Mouse (Mus musculus) CH12.LX (cell line): ENCODE measurements around the gene Atp8a2. TPM values are rescaled to one million over a fixed set of nuclear protein-coding genes. Genes with fewer than 3 reads are reported as not detected.

Experiments used
- DNase-seq: peaks from one replicate; pipeline ENCODE4 v3.0.0-alpha.2; 2013; ENCODE audit errors: extremely low read depth
- H3K27ac ChIP-seq: 2 replicates; pipeline ENCODE4 v1.5.1; 2012; ENCODE audit warnings: low read depth, mild to moderate bottlenecking, control low read depth, moderate library complexity; ENCODE audit not compliant: insufficient read depth
- H3K27me3 ChIP-seq: replicated peaks from 2 replicates; pipeline ENCODE3; 2012; ENCODE audit warnings: inconsistent platforms
- H3K36me3 ChIP-seq, 2 experiments: replicated peaks in 1 of 2; 2 replicates each; pipeline versions ENCODE3 to v1.6.1; 2012; ENCODE audit warnings: inconsistent platforms in 1 of 2, low read length in 1 of 2, mild to moderate bottlenecking in 1 of 2, mixed read lengths in 1 of 2, moderate library complexity in 1 of 2; ENCODE audit not compliant: control insufficient read depth in 1 of 2, insufficient read depth in 1 of 2
- H3K4me1 ChIP-seq, 2 experiments: 2 replicates each; pipeline ENCODE4 v1.6.1; 2012; ENCODE audit warnings: inconsistent platforms in 1 of 2, moderate library complexity in 1 of 2; ENCODE audit not compliant: insufficient read depth in 2 of 2, control insufficient read depth in 1 of 2
- H3K4me2 ChIP-seq: 2 replicates; pipeline ENCODE4 v1.6.1; 2012; ENCODE audit warnings: low read depth, mild to moderate bottlenecking, control low read depth; ENCODE audit not compliant: poor library complexity, insufficient read depth, severe bottlenecking
- H3K4me3 ChIP-seq, 3 experiments: fragments of 150-350 bp in 1 of 3; sonication (generic) in 1 of 3; replicated peaks in 1 of 3; 2 replicates each; pipeline versions ENCODE3 to v1.5.1; 2011 to 2012; ENCODE audit warnings: low read depth in 2 of 3, low read length in 2 of 3, mild to moderate bottlenecking in 2 of 3, moderate library complexity in 2 of 3, control low read depth in 1 of 3, improper control_type of control experiment in 1 of 3, inconsistent platforms in 1 of 3, mixed read lengths in 1 of 3; ENCODE audit not compliant: poor library complexity in 1 of 3
- H3K79me2 ChIP-seq: replicated peaks from 2 replicates; pipeline ENCODE4 v1.6.1; 2012; ENCODE audit warnings: mild to moderate bottlenecking, moderate library complexity; ENCODE audit not compliant: control insufficient read depth, poor library complexity, insufficient read depth, severe bottlenecking; ENCODE audit errors: extremely low read depth
- H3K9ac ChIP-seq: 2 replicates; pipeline ENCODE4 v1.6.1; 2012; ENCODE audit warnings: low read depth, mild to moderate bottlenecking, control low read depth, moderate library complexity; ENCODE audit not compliant: insufficient read depth
- H3K9me3 ChIP-seq: replicated peaks from 2 replicates; pipeline ENCODE3; 2012; ENCODE audit warnings: low read length, inconsistent platforms, mixed read lengths
- BHLHE40 ChIP-seq: IDR thresholded peaks from 2 replicates; pipeline ENCODE4 v1.6.1; 2011; ENCODE audit warnings: mild to moderate bottlenecking, low read depth, low read length, improper control_type of control experiment
- CHD1 ChIP-seq: IDR thresholded peaks from 2 replicates; pipeline ENCODE4 v1.6.1; 2012; ENCODE audit warnings: low read depth, low read length, improper control_type of control experiment, inconsistent platforms
- CTCF ChIP-seq, 2 experiments: IDR thresholded peaks in 1 of 2; conservative IDR thresholded peaks in 1 of 2; 2 replicates each; pipeline ENCODE4 v1.5.1; 2011 to 2012; ENCODE audit warnings: low read depth in 2 of 2, low read length in 2 of 2, improper control_type of control experiment in 1 of 2, inconsistent platforms in 1 of 2, mild to moderate bottlenecking in 1 of 2, moderate library complexity in 1 of 2
- ELF1 ChIP-seq: IDR thresholded peaks from 2 replicates; pipeline ENCODE4 v1.6.1; 2014; ENCODE audit warnings: low read depth, mild to moderate bottlenecking, inconsistent platforms, low read length, improper control_type of control experiment
- EP300 ChIP-seq: IDR thresholded peaks from 2 replicates; pipeline ENCODE4 v1.6.1; 2011; ENCODE audit warnings: low read length, improper control_type of control experiment
- ETS1 ChIP-seq: conservative IDR thresholded peaks from 2 replicates; pipeline ENCODE4 v1.6.1; 2012; ENCODE audit warnings: low read depth, mild to moderate bottlenecking, inconsistent platforms, low read length, improper control_type of control experiment, moderate library complexity
- GABPA ChIP-seq: IDR thresholded peaks from 2 replicates; pipeline ENCODE4 v1.6.1; 2012; ENCODE audit warnings: low read depth, low read length, improper control_type of control experiment, inconsistent platforms; ENCODE audit not compliant: insufficient replicate concordance
- HCFC1 ChIP-seq: IDR thresholded peaks from 2 replicates; pipeline ENCODE4 v1.6.1; 2012; ENCODE audit warnings: low read depth, mild to moderate bottlenecking, inconsistent platforms, low read length, improper control_type of control experiment
- IRF4 ChIP-seq: IDR thresholded peaks from 2 replicates; pipeline ENCODE4 v1.6.1; 2014; ENCODE audit warnings: low read depth, mild to moderate bottlenecking, inconsistent platforms, low read length, improper control_type of control experiment
- JUN ChIP-seq: IDR thresholded peaks from 2 replicates; pipeline ENCODE4 v1.6.1; 2011; ENCODE audit warnings: low read depth, mild to moderate bottlenecking, low read length, improper control_type of control experiment, moderate library complexity; ENCODE audit not compliant: insufficient read depth
- KAT2A ChIP-seq: IDR thresholded peaks from 2 replicates; pipeline ENCODE4 v1.6.1; 2012; ENCODE audit warnings: low read length, improper control_type of control experiment, inconsistent platforms; ENCODE audit not compliant: insufficient replicate concordance
- MAFK ChIP-seq: IDR thresholded peaks from 2 replicates; pipeline ENCODE4 v1.6.1; 2011; ENCODE audit warnings: low read length, improper control_type of control experiment; ENCODE audit not compliant: insufficient replicate concordance
- MAX ChIP-seq: IDR thresholded peaks from 2 replicates; pipeline ENCODE4 v1.6.1; 2011; ENCODE audit warnings: low read length, improper control_type of control experiment
- MEF2A ChIP-seq: IDR thresholded peaks from 2 replicates; pipeline ENCODE4 v1.6.1; 2014; ENCODE audit warnings: low read depth, mild to moderate bottlenecking, inconsistent platforms, low read length, improper control_type of control experiment, borderline replicate concordance
- MXI1 ChIP-seq: IDR thresholded peaks from 2 replicates; pipeline ENCODE4 v1.6.1; 2011; ENCODE audit warnings: mild to moderate bottlenecking, low read depth, low read length, improper control_type of control experiment
- MYC ChIP-seq: IDR thresholded peaks from 2 replicates; pipeline ENCODE4 v1.6.1; 2011; ENCODE audit warnings: low read depth, mild to moderate bottlenecking, improper control_type of control experiment, low read length
- NELFE ChIP-seq: IDR thresholded peaks from 2 replicates; pipeline ENCODE4 v1.6.1; 2011; ENCODE audit warnings: low read depth, low read length, improper control_type of control experiment
- NRF1 ChIP-seq: IDR thresholded peaks from 2 replicates; pipeline ENCODE4 v1.6.1; 2014; ENCODE audit warnings: low read depth, mild to moderate bottlenecking, inconsistent platforms, low read length, improper control_type of control experiment, moderate library complexity
- PAX5 ChIP-seq: IDR thresholded peaks from 2 replicates; pipeline ENCODE4 v1.6.1; 2012; ENCODE audit warnings: low read length, inconsistent platforms, mixed read lengths
- POLR2A ChIP-seq: IDR thresholded peaks from 2 replicates; pipeline ENCODE4 v1.6.1; 2011; ENCODE audit warnings: low read depth, mild to moderate bottlenecking, improper control_type of control experiment, low read length
- POLR2AphosphoS2 ChIP-seq: IDR thresholded peaks from 2 replicates; pipeline ENCODE4 v1.6.1; 2011; ENCODE audit warnings: low read depth, low read length, improper control_type of control experiment
- RCOR1 ChIP-seq: conservative IDR thresholded peaks from 2 replicates; pipeline ENCODE4 v1.6.1; 2012; ENCODE audit warnings: low read depth, mild to moderate bottlenecking, inconsistent platforms, low read length, improper control_type of control experiment
- SIN3A ChIP-seq: IDR thresholded peaks from 2 replicates; pipeline ENCODE4 v1.6.1; 2012; ENCODE audit warnings: low read length, improper control_type of control experiment, inconsistent platforms
- SMC3 ChIP-seq: IDR thresholded peaks from 2 replicates; pipeline ENCODE4 v1.6.1; 2011; ENCODE audit warnings: low read depth, low read length, improper control_type of control experiment
- TBP ChIP-seq: conservative IDR thresholded peaks from 2 replicates; pipeline ENCODE4 v1.6.1; 2011; ENCODE audit warnings: low read depth, low read length, improper control_type of control experiment
- TCF12 ChIP-seq: IDR thresholded peaks from 2 replicates; pipeline ENCODE4 v1.6.1; 2014; ENCODE audit warnings: low read depth, mild to moderate bottlenecking, inconsistent platforms, low read length, improper control_type of control experiment
- USF1 ChIP-seq: IDR thresholded peaks from 2 replicates; pipeline ENCODE4 v1.6.1; 2014; ENCODE audit warnings: low read depth, mild to moderate bottlenecking, inconsistent platforms, low read length, improper control_type of control experiment
- ZC3H11A ChIP-seq: IDR thresholded peaks from 2 replicates; pipeline ENCODE4 v1.6.1; 2012; ENCODE audit warnings: low read depth, mild to moderate bottlenecking, inconsistent platforms, low read length, improper control_type of control experiment
- ZMIZ1 ChIP-seq: IDR thresholded peaks from 2 replicates; pipeline ENCODE4 v1.6.1; 2012; ENCODE audit warnings: low read depth, mild to moderate bottlenecking, inconsistent platforms, low read length, improper control_type of control experiment
- ZNF384 ChIP-seq: IDR thresholded peaks from 2 replicates; pipeline ENCODE4 v1.6.1; 2012; ENCODE audit warnings: low read depth, low read length, improper control_type of control experiment, inconsistent platforms
- dilution Hi-C: fragments of 300-500 bp; cut with MboI; formaldehyde crosslinking; loops from 2 replicates; pipeline ENCODE4 v1.14.3; 2020; ENCODE audit warnings: low sequenced_read_pairs; ENCODE audit not compliant: extremely low pct_unique_long_range_greater_than_20kb, extremely low pct_ligation_motif_present
- in situ Hi-C: fragments of 300-500 bp; cut with MboI; formaldehyde crosslinking; loops from 3 replicates; pipeline ENCODE4 v1.14.3; 2019; ENCODE audit warnings: low sequenced_read_pairs, low pct_ligation_motif_present, low pct_unique_long_range_greater_than_20kb, mixed read lengths
- polyA plus RNA-seq: library from polyadenylated mRNA; unstranded; fragments of >175 nt; gene quantifications from 2 replicates; pipeline ENCODE4 v1.2.1, GENCODE M21; 2012; ENCODE audit warnings: low read depth; ENCODE audit not compliant: insufficient read length
- total RNA-seq, 2 experiments: library from RNA; depleted of rRNA; stranded (reverse); fragments of 300-350 nt in 1 of 2; fragments of >200 nt in 1 of 2; gene quantifications; 2 replicates each; pipeline ENCODE4 v1.2.3; 2012 to 2014

Gene Atp8a2
- total and polyA plus RNA-seq, 3 experiments, result 0.15 to 0.29 (median 0.21) TPM

GRCm38 (mm10) chr14:59971221-59971730 lies 225.7 kb downstream of the Atp8a2 start:
- Histone ChIP-seq H3K36me3 (no peaks in the 10 kb centered on the region), H3K4me2 (no peak overlapping the region), H3K9ac (no peak overlapping the region), H3K9me3 (no peaks in the 10 kb centered on the region), H3K27ac (no peak overlapping the region), H3K4me1 (peaks cover 19 to 40% of the 10 kb centered on the region in 2 experiments), H3K27me3 (no peaks in the 10 kb centered on the region), H3K79me2 (no peaks in the 10 kb centered on the region), H3K4me3 (no peak overlapping the region)
- DNase-seq, result no peak
- dilution Hi-C loops, result no loop called here
- no peak for TF ChIP-seq MXI1
- TF ChIP-seq ZNF384, result no peak
- TF ChIP-seq SIN3A, result no peak
- TF ChIP-seq BHLHE40, result no peak
- TF ChIP-seq JUN, result no peak
- no peak for TF ChIP-seq KAT2A
- TF ChIP-seq ELF1, result no peak
- in situ Hi-C loops, result no loop called here

- Histone ChIP-seq H3K4me1 (peaks cover 19 to 40% of the 10 kb centered on the region in 2 experiments), H3K4me2 (peak overlapping the region; percentile 88), H3K9me3 (no peaks in the 10 kb centered on the region), H3K36me3 (no peaks in the 10 kb centered on the region), H3K4me3 (no peak overlapping the region), H3K27ac (peak overlapping the region; percentile 77), H3K9ac (peak overlapping the region; percentile 56), H3K79me2 (no peaks in the 10 kb centered on the region), H3K27me3 (no peaks in the 10 kb centered on the region)
- DNase-seq, result peak; percentile 87
- dilution Hi-C loops, result no loop called here
- in situ Hi-C loops, result no loop called here
- TF ChIP-seq KAT2A (no peak), CTCF (conservative IDR thresholded peaks at IDR 0.05 in 1 of 2, IDR thresholded peaks at IDR 0.05 in 1 of 2; ENCODE audit: low read depth in 2 of 2, low read length in 2 of 2) (no peak), MAX (0 out of 2 replicates have a peak, but pooled peaks have one; percentile 18), POLR2A (peak; percentile 43), ZNF384 (peak; percentile 5; the same call in 1 of the 2 replicates), MYC (0 out of 2 replicates have a peak, but pooled peaks have one; percentile 52), NELFE (no peak; the same call in 1 of the 2 replicates), HCFC1 (0 out of 2 replicates have a peak, but pooled peaks have one; percentile 10), ZC3H11A (no peak), SIN3A (peak; percentile 51; the same call in 1 of the 2 replicates), RCOR1 (no peak), BHLHE40 (peak; percentile 73), PAX5 (no peak), MAFK (no peak; the same call in 1 of the 2 replicates), SMC3 (no peak), MEF2A (peak; percentile 73), ETS1 (peak; percentile 78), USF1 (no peak), JUN (no peak), TBP (peak; percentile 76), IRF4 (peak; percentile 88), ELF1 (no peak), POLR2AphosphoS2 (no peak), TCF12 (peak; percentile 77; the same call in 1 of the 2 replicates), ZMIZ1 (peak; percentile 76; the same call in 1 of the 2 replicates), CHD1 (peak; percentile 91; the same call in 1 of the 2 replicates), NRF1 (no peak), GABPA (no peak), EP300 (peak; percentile 72)
Measured at GRCm38 (mm10) chr14:59969485-59970134, 227.4 kb downstream of the Atp8a2 start.
